Mouse (Mus musculus) myocyte (in vitro differentiated cells): ENCODE data around the gene Znhit2. TPM values are rescaled to one million over a fixed set of nuclear protein-coding genes. Genes with fewer than 3 reads are reported as not detected.

Source experiments
- H3K27me3 ChIP-seq: one replicate; pipeline ENCODE4 v1.6.1; 2011; ENCODE audit not compliant: control insufficient read depth, insufficient read depth, insufficient read length
- H3K36me3 ChIP-seq: one replicate; pipeline ENCODE4 v1.6.1; 2011; ENCODE audit not compliant: control insufficient read depth, insufficient read depth
- H3K4me2 ChIP-seq: one replicate; pipeline ENCODE4 v1.6.1; 2011; ENCODE audit warnings: low read depth, control low read depth
- H3K4me3 ChIP-seq: one replicate; pipeline ENCODE4 v1.5.1; 2011; ENCODE audit warnings: mild to moderate bottlenecking, control low read depth, moderate library complexity
- H3K79me2 ChIP-seq: one replicate; pipeline ENCODE4 v1.6.1; 2011; ENCODE audit not compliant: control insufficient read depth, insufficient read depth
- H3ac ChIP-seq: one replicate; pipeline ENCODE4 v1.6.1; 2011; ENCODE audit not compliant: control insufficient read depth, insufficient read length
- CEBPB ChIP-seq: IDR thresholded peaks from 2 replicates; pipeline ENCODE4 v1.6.1; 2011; ENCODE audit warnings: mild to moderate bottlenecking, moderate library complexity; ENCODE audit not compliant: poor library complexity, insufficient read depth, severe bottlenecking
- E2F4 ChIP-seq: IDR thresholded peaks from one replicate; pipeline ENCODE4 v1.6.1; 2011; ENCODE audit warnings: mild to moderate bottlenecking, control low read depth, moderate library complexity; ENCODE audit not compliant: insufficient read depth
- MAX ChIP-seq: IDR thresholded peaks from one replicate; pipeline ENCODE4 v1.6.1; 2011; ENCODE audit warnings: low read depth, mild to moderate bottlenecking, control low read depth
- MYOD1 ChIP-seq, 3 experiments: IDR thresholded peaks; one replicate each; pipeline ENCODE4 v1.6.1; 2011; ENCODE audit warnings: control low read depth in 2 of 3, low read depth in 2 of 3, mild to moderate bottlenecking in 2 of 3, moderate library complexity in 1 of 3; ENCODE audit not compliant: insufficient read length in 2 of 3, control insufficient read depth in 1 of 3
- MYOG ChIP-seq, 3 experiments: IDR thresholded peaks; one replicate each; pipeline ENCODE4 v1.6.1; 2011; ENCODE audit warnings: control low read depth in 2 of 3, low read depth in 2 of 3, mild to moderate bottlenecking in 2 of 3; ENCODE audit not compliant: insufficient read length in 2 of 3, control insufficient read depth in 1 of 3, insufficient read depth in 1 of 3
- POLR2A ChIP-seq: IDR thresholded peaks from one replicate; pipeline ENCODE4 v1.6.1; 2011; ENCODE audit warnings: low read depth, mild to moderate bottlenecking, control low read depth, moderate library complexity; ENCODE audit not compliant: insufficient read length
- POLR2AphosphoS2 ChIP-seq: IDR thresholded peaks from one replicate; pipeline ENCODE4 v1.6.1; 2011; ENCODE audit warnings: low read depth, control low read depth; ENCODE audit not compliant: insufficient read length
- REST ChIP-seq: IDR thresholded peaks from one replicate; pipeline ENCODE4 v1.6.1; 2011; ENCODE audit warnings: mild to moderate bottlenecking, control low read depth, moderate library complexity; ENCODE audit not compliant: insufficient read depth, insufficient read length
- SRF ChIP-seq: IDR thresholded peaks from one replicate; pipeline ENCODE4 v1.6.1; 2011; ENCODE audit warnings: low read depth; ENCODE audit not compliant: control insufficient read depth, insufficient read length
- TCF12 ChIP-seq: IDR thresholded peaks from one replicate; pipeline ENCODE4 v1.6.1; 2011; ENCODE audit warnings: mild to moderate bottlenecking, control low read depth; ENCODE audit not compliant: poor library complexity, insufficient read depth, severe bottlenecking
- TCF3 ChIP-seq: IDR thresholded peaks from one replicate; pipeline ENCODE4 v1.6.1; 2011; ENCODE audit warnings: low read depth, control low read depth; ENCODE audit not compliant: insufficient read length
- USF1 ChIP-seq: IDR thresholded peaks from one replicate; pipeline ENCODE4 v1.6.1; 2011; ENCODE audit warnings: low read depth, mild to moderate bottlenecking, control low read depth, moderate library complexity
- polyA plus RNA-seq: library from polyadenylated mRNA; unstranded; fragments of >200 nt; fragmentation: generic; extraction: Trizol; gene quantifications from one replicate; pipeline ENCODE4 v1.2.1, GENCODE M21; 2012; ENCODE audit warnings: missing spikeins

The Znhit2 gene
- polyA plus RNA-seq, 1 experiment = 44.3 TPM

DNA sequence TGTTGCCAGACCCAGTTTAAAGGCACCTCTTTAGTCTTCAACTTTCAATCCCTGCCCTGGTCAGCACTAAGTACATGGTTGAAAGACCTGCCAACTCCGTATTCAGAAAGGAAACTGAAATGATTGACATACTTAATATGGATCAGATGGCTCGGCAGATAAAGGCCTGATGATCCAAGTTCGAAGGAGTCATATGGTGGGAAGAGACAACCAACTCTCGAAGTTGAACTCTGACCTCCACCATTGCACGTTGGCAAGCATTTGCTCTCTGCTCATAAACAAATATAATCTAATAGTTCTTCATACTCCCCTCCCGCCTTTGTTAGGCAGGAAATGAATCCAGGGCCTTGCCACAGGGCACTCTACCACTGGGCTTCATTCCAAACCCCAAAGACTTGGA is 32.0 kb upstream of the Znhit2 start:
- H3K36me3 ChIP-seq = no peaks in the 10 kb centered on the region
- peaks cover 10% of the 10 kb centered on the region for H3K27me3 ChIP-seq
- H3K4me3 ChIP-seq = no peak overlapping the region
- no peaks in the 10 kb centered on the region for H3K79me2 ChIP-seq
- no peak overlapping the region for H3ac ChIP-seq
- TF ChIP-seq CEBPB = no peak
- TF ChIP-seq MYOD1 (IDR thresholded peaks at IDR 0.05; ENCODE audit: control insufficient read depth in 1 of 3, insufficient read length in 2 of 3, low read depth in 2 of 3) = no peak
- no peak for TF ChIP-seq REST
- TF ChIP-seq MAX = no peak
- no peak for TF ChIP-seq TCF3
- no peak for TF ChIP-seq SRF
- no peak for TF ChIP-seq USF1
- TF ChIP-seq POLR2AphosphoS2 = no peak
- no peak overlapping the region for H3K4me2 ChIP-seq

DNA sequence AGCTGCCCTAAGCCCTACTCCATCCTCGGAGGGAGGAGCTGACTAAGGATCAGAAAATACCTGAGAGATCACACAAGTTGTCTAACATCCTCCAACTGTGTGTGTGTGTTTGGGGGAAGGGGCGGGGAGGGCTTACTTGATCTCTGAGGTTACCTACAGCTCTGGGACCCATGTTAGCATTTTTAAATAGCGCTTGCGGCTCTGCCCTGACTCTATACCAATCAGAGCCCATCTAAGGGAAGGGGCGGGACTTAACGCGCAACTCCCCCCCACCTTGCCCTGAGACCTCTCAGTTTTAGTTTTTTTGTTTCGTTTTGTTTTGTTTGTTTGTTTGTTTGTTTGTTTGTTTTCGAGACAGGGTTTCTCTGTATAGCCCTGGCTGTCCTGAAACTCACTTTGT is 31.6 kb upstream of the Znhit2 start:
- Histone ChIP-seq H3K36me3 (no peaks in the 10 kb centered on the region), H3ac (no peak overlapping the region), H3K27me3 (peaks cover 10% of the 10 kb centered on the region), H3K79me2 (no peaks in the 10 kb centered on the region), H3K4me2 (no peak overlapping the region), H3K4me3 (no peak overlapping the region)
- no peak for TF ChIP-seq MYOD1 (IDR thresholded peaks at IDR 0.05; ENCODE audit: control insufficient read depth in 1 of 3, insufficient read length in 2 of 3, low read depth in 2 of 3)
- TF ChIP-seq POLR2A = no peak
- TF ChIP-seq MAX = no peak
- no peak for TF ChIP-seq REST
- TF ChIP-seq TCF12 = no peak
- TF ChIP-seq SRF = no peak
- TF ChIP-seq TCF3 = no peak
- no peak for TF ChIP-seq E2F4

DNA sequence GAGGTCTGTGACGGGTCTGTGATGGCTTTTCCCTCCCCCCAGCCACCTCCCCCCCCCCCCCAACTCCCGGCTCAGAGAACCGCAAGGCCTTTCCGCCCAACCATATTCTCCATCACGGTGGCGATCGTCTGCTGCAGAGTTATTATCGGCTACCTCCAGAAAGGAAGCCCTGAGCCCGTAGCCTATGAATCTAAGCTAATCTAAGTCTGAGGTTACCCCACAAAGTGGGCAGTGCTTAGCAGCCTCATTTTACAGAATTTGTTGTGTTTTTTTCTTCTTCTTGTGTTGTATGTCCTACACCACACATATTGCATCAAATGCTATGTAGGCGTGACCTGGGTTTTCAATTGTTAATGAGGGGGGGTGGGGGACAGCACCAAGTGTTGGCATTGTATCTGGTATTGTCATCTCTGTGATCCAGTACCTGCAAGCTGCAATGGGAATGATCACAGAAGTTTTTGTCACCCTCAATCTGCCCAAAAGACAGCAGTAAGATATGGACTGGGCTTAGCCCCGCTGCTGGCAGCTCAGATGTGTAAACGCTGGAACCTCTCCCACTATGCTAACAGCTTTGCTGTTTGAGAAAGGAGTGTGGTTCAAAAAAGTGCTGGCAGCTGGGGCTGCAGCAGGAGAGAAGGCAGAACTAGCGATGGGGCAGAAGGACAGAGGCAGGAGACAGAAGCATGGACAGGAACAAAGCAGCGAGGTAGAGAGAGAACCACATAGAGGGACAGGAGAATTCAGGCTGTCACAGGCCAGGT is 30.3 kb upstream of the Znhit2 start:
- no peak overlapping the region for H3K4me2 ChIP-seq
- no peak overlapping the region for H3ac ChIP-seq
- no peak overlapping the region for H3K4me3 ChIP-seq
- no peak for TF ChIP-seq CEBPB
- no peak for TF ChIP-seq REST
- TF ChIP-seq TCF12 = no peak
- no peak for TF ChIP-seq MYOG (IDR thresholded peaks at IDR 0.05; ENCODE audit: control insufficient read depth in 1 of 3, insufficient read depth in 1 of 3, insufficient read length in 2 of 3, low read depth in 2 of 3)
- TF ChIP-seq POLR2AphosphoS2 = no peak
- TF ChIP-seq E2F4 = no peak
- TF ChIP-seq MAX = no peak
- no peak for TF ChIP-seq SRF
- TF ChIP-seq POLR2A = no peak
- TF ChIP-seq USF1 = no peak
- no peak for TF ChIP-seq TCF3
- TF ChIP-seq MYOD1 (IDR thresholded peaks at IDR 0.05; ENCODE audit: control insufficient read depth in 1 of 3, insufficient read length in 2 of 3, low read depth in 2 of 3) = no peak
- no peaks in the 10 kb centered on the region for H3K36me3 ChIP-seq
- H3K79me2 ChIP-seq = no peaks in the 10 kb centered on the region
- peaks cover 6% of the 10 kb centered on the region for H3K27me3 ChIP-seq

DNA sequence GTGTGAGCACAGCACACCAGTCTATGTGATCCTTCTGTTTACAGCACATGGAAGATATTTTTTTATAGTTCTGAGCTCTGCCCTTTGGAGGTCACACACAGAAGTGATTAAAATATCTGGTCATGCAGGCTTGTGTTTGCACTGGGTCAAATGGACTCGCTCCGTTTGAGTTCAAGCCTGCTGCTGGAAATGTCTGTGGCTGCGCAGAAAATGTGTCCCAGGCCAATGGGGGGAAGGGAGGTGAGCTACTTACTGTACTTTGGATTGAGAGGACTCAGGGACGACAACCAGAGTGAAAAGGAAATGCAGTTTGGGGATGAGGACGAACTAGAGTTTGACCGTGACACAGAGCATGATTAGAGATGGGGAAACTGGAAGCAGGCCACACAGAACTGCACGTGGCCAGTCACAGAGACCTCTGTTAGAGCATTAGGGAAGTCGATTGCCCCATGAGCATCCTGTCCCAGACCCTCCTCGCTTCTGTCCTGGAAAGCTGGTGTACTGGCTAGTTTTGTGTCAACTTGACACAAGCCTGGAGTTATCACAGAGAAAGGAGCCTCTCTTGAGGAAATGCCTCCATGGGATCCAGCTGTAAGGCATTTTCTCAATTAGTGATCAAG is 24.9 kb upstream of the Znhit2 start:
- Histone ChIP-seq H3K4me3 (no peak overlapping the region), H3ac (no peak overlapping the region), H3K4me2 (no peak overlapping the region), H3K36me3 (no peaks in the 10 kb centered on the region), H3K27me3 (no peaks in the 10 kb centered on the region), H3K79me2 (no peaks in the 10 kb centered on the region)
- TF ChIP-seq SRF = no peak
- TF ChIP-seq POLR2AphosphoS2 = no peak
- TF ChIP-seq E2F4 = no peak
- TF ChIP-seq USF1 = no peak
- TF ChIP-seq MAX = no peak
- no peak for TF ChIP-seq POLR2A
- no peak for TF ChIP-seq CEBPB

DNA sequence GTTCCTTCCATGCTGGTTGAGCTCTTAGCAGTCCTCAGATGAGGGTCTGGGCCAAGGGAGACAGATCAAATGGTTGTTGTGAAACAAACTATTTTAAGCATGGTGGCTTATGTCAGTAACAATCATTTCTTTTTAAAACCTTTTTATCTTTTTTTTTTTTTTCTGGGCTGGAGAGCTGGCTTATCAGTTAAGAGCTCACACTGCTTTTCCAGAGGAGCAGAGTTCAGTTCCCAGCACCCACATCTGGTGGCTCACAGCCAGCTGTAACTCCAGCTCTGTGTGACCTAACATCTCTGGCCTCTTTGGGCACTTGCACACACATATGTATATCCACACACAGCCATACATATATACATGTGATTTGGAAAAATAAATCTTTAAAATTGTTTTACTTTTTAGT is 23.3 kb upstream of the Znhit2 start:
- no peaks in the 10 kb centered on the region for H3K27me3 ChIP-seq

More for the DNA sequence above, 23.3 kb upstream of the Znhit2 start:
- no peak for TF ChIP-seq REST
- H3K4me2 ChIP-seq = no peak overlapping the region
- H3K4me3 ChIP-seq = no peak overlapping the region
- no peaks in the 10 kb centered on the region for H3K79me2 ChIP-seq
- no peak overlapping the region for H3ac ChIP-seq
- no peaks in the 10 kb centered on the region for H3K36me3 ChIP-seq
